Mouse (Mus musculus) gastrocnemius, adult 18-20 months (tissue): ENCODE measurements at regions not wholly inside any gene's neighbourhood (a gene's known extent, or its start where the extent isn't known, plus 50 kb on each side); places are given as distances from the start of the nearest gene placed in this dataset.

ENCODE experiments used
- DNase-seq: peaks from one replicate; pipeline ENCODE4 v3.0.0; 2021; ENCODE audit warnings: low spot score

- DNase-seq, result no peak
These were observed 450.6 kb downstream of the Gm7489 start for GRCm38 (mm10) chr15:54335306-54335705.

- no peak for DNase-seq
These were observed 469.0 kb downstream of the Gm7489 start for GRCm38 (mm10) chr15:54353753-54354152.

GRCm38 (mm10) chr15:54358731-54359130, 474.0 kb downstream of the Gm7489 start:
- peak; percentile 26 for DNase-seq
